Mouse (Mus musculus) kidney, adult 2 months (tissue): ENCODE data around the gene Krtcap2.

Experiments used
- CTCF ChIP-seq: fragments of 200-500 bp; conservative IDR thresholded peaks from 2 replicates; pipeline ENCODE4 v1.5.1; 2011; ENCODE audit warnings: low read depth, mild to moderate bottlenecking, control low read depth, low read length, moderate library complexity, mixed read lengths; ENCODE audit not compliant: insufficient read depth, insufficient read length
- POLR2A ChIP-seq: fragments of 200-500 bp; IDR thresholded peaks from one replicate; pipeline ENCODE4 v1.6.1; 2011; ENCODE audit warnings: low read depth, low read length, control low read depth

DNA sequence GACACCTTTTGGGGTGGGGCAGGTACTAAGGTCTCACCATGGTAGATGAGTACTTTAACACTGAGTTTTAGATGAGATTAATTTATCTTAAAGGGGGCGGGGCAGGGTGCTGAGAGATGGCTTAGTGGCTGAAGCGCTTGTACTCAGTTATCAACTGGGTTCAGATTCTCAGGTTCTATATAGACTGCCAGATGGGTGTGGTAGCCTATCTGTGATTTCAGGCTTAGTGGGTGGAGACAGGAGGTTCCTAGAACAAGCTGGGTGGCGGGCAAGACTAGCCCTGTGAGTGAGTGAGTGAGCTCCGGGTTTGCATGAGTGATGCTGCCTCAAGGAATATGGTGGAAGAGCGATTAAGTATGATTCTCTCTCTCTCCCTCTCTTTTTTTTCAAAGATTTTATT lies 9.2 kb downstream of the Krtcap2 start:
- TF ChIP-seq POLR2A (no peak), CTCF (no peak)
